Mouse (Mus musculus): Measurements from ENCODE around the gene Grb14. TPM values are rescaled to one million over a fixed set of nuclear protein-coding genes. Genes with fewer than 3 reads are reported as not detected.

Grb14 gene
- polyA plus RNA-seq (2015; fragmentation: Nextera tagmentation; extraction: Ambion mirVana) = 8.6 TPM in 2 replicates

- ATAC-seq (ENCODE audit: low FRiP score, low read depth) = no peak
- H3K4me2 ChIP-seq (replicated peaks) = no peak within 1 kb of the TSS
- peaks cover 13% of the 10 kb centered on the region for H3K27me3 ChIP-seq
- 76% methylated on average over 1 of the region's 1 CpGs for WGBS
- H3K4me3 ChIP-seq = no peak within 1 kb of the TSS
- no peaks in the 10 kb centered on the region for H3K36me3 ChIP-seq
- no peaks in the 10 kb centered on the region for H3K9me3 ChIP-seq
- no peak within 1 kb of the TSS for H3K9ac ChIP-seq
- H3K27ac ChIP-seq = no peak within 1 kb of the TSS
- H3K4me1 ChIP-seq = peaks cover 10% of the 10 kb centered on the region
These were observed at the start of gene Grb14 for GRCm38 (mm10) chr2:65024887-65025286. TSS of gene Grb14 (minus strand) at chr2:65024987.

- 69% methylated on average over 3 of the region's 3 CpGs for WGBS
- H3K4me1 ChIP-seq = no peaks in the 10 kb centered on the region
- no peaks in the 10 kb centered on the region for H3K9me3 ChIP-seq
- ATAC-seq (ENCODE audit: low FRiP score, low read depth) = no peak
- H3K27me3 ChIP-seq = no peaks in the 10 kb centered on the region
- H3K4me3 ChIP-seq = no peak overlapping the region
- H3K36me3 ChIP-seq = no peaks in the 10 kb centered on the region
- H3K4me2 ChIP-seq (replicated peaks) = no peak overlapping the region
- no peak overlapping the region for H3K27ac ChIP-seq
- H3K9ac ChIP-seq = no peak overlapping the region
These were observed 47.4 kb upstream of the Grb14 start for GRCm38 (mm10) chr2:65072205-65072604.

GRCm38 (mm10) chr2:65053764-65054163 is 29.0 kb upstream of the Grb14 start:
- H3K27ac ChIP-seq = no peak overlapping the region
- H3K4me1 ChIP-seq = no peaks in the 10 kb centered on the region
- no peaks in the 10 kb centered on the region for H3K36me3 ChIP-seq
- H3K9ac ChIP-seq = no peak overlapping the region
- no peaks in the 10 kb centered on the region for H3K27me3 ChIP-seq
- no peak for ATAC-seq (ENCODE audit: low FRiP score, low read depth)
- 97% methylated on average over 2 of the region's 2 CpGs for WGBS
- H3K9me3 ChIP-seq = no peaks in the 10 kb centered on the region
- no peak overlapping the region for H3K4me2 ChIP-seq (replicated peaks)
- H3K4me3 ChIP-seq = no peak overlapping the region

- Histone ChIP-seq H3K36me3 (no peaks in the 10 kb centered on the region), H3K9me3 (no peaks in the 10 kb centered on the region), H3K27ac (no peak overlapping the region), H3K27me3 (no peaks in the 10 kb centered on the region), H3K4me2 (replicated peaks) (no peak overlapping the region), H3K4me3 (no peak overlapping the region), H3K9ac (no peak overlapping the region), H3K4me1 (no peaks in the 10 kb centered on the region)
- no peak for ATAC-seq (ENCODE audit: low FRiP score, low read depth)
- 88% methylated on average over 6 of the region's 6 CpGs for WGBS
These were observed 27.6 kb upstream of the Grb14 start for GRCm38 (mm10) chr2:65052191-65053012.

GRCm38 (mm10) chr2:65050776-65051175 is 26.0 kb upstream of the Grb14 start:
- no peaks in the 10 kb centered on the region for H3K9me3 ChIP-seq
- no peaks in the 10 kb centered on the region for H3K4me1 ChIP-seq
- no peak overlapping the region for H3K4me3 ChIP-seq
- WGBS = 90% methylated on average over 3 of the region's 3 CpGs
- no peak for ATAC-seq (ENCODE audit: low FRiP score, low read depth)
- H3K27ac ChIP-seq = no peak overlapping the region
- no peak overlapping the region for H3K9ac ChIP-seq
- H3K27me3 ChIP-seq = no peaks in the 10 kb centered on the region
- no peak overlapping the region for H3K4me2 ChIP-seq (replicated peaks)
- H3K36me3 ChIP-seq = no peaks in the 10 kb centered on the region

GRCm38 (mm10) chr2:65048234-65049017 is 23.6 kb upstream of the Grb14 start:
- WGBS = 55% methylated on average over 6 of the region's 6 CpGs
- no peaks in the 10 kb centered on the region for H3K36me3 ChIP-seq
- H3K27ac ChIP-seq = no peak overlapping the region
- no peaks in the 10 kb centered on the region for H3K4me1 ChIP-seq
- no peak overlapping the region for H3K4me3 ChIP-seq
- ATAC-seq (ENCODE audit: low FRiP score, low read depth) = no peak
- H3K9me3 ChIP-seq = no peaks in the 10 kb centered on the region
- H3K27me3 ChIP-seq = no peaks in the 10 kb centered on the region
- no peak overlapping the region for H3K9ac ChIP-seq
- no peak overlapping the region for H3K4me2 ChIP-seq (replicated peaks)

- no peak overlapping the region for H3K4me3 ChIP-seq
- no peak overlapping the region for H3K4me2 ChIP-seq (replicated peaks)
- H3K9me3 ChIP-seq = no peaks in the 10 kb centered on the region
- no peaks in the 10 kb centered on the region for H3K4me1 ChIP-seq
- no peak for ATAC-seq (ENCODE audit: low FRiP score, low read depth)
- no peak overlapping the region for H3K27ac ChIP-seq
- no peak overlapping the region for H3K9ac ChIP-seq
- no peaks in the 10 kb centered on the region for H3K27me3 ChIP-seq
- H3K36me3 ChIP-seq = no peaks in the 10 kb centered on the region
- WGBS = 26% methylated on average over 4 of the region's 4 CpGs
These were observed 13.4 kb upstream of the Grb14 start for GRCm38 (mm10) chr2:65038164-65038563.

GRCm38 (mm10) chr2:65037546-65037945 is 12.8 kb upstream of the Grb14 start:
- H3K4me3 ChIP-seq = no peak overlapping the region
- H3K4me1 ChIP-seq = no peaks in the 10 kb centered on the region
- H3K9me3 ChIP-seq = no peaks in the 10 kb centered on the region
- H3K9ac ChIP-seq = no peak overlapping the region
- no peak overlapping the region for H3K4me2 ChIP-seq (replicated peaks)
- no peak overlapping the region for H3K27ac ChIP-seq
- no peaks in the 10 kb centered on the region for H3K27me3 ChIP-seq
- no peak for ATAC-seq (ENCODE audit: low FRiP score, low read depth)
- WGBS = 43% methylated on average over 8 of the region's 8 CpGs
- no peaks in the 10 kb centered on the region for H3K36me3 ChIP-seq

GRCm38 (mm10) chr2:65022363-65023240 is 2.2 kb downstream of the Grb14 start:
- peaks cover 10% of the 10 kb centered on the region for H3K4me1 ChIP-seq
- WGBS = under 1% methylated on average over 66 of the region's 71 CpGs
- peak overlapping the region; percentile 100 for H3K4me2 ChIP-seq (replicated peaks)
- peak overlapping the region; percentile 73 for H3K9ac ChIP-seq
- H3K9me3 ChIP-seq = no peaks in the 10 kb centered on the region
- no peaks in the 10 kb centered on the region for H3K36me3 ChIP-seq
- peaks cover 13% of the 10 kb centered on the region for H3K27me3 ChIP-seq
- no peak overlapping the region for H3K27ac ChIP-seq
- peak; percentile 90 for ATAC-seq (ENCODE audit: low FRiP score, low read depth)
- H3K4me3 ChIP-seq = peak overlapping the region; percentile 68

- peak overlapping the region; percentile 100 for H3K4me2 ChIP-seq (replicated peaks)
- peaks cover 13% of the 10 kb centered on the region for H3K27me3 ChIP-seq
- H3K9me3 ChIP-seq = no peaks in the 10 kb centered on the region
- peak overlapping the region; percentile 73 for H3K9ac ChIP-seq
- 7% methylated on average over 15 of the region's 15 CpGs for WGBS
- no peak overlapping the region for H3K27ac ChIP-seq
- peak overlapping the region; percentile 68 for H3K4me3 ChIP-seq
- H3K4me1 ChIP-seq = peaks cover 10% of the 10 kb centered on the region
- H3K36me3 ChIP-seq = no peaks in the 10 kb centered on the region
- ATAC-seq (ENCODE audit: low FRiP score, low read depth) = peak; percentile 39; the same call in 1 of the 2 replicates
These were observed 3.0 kb downstream of the Grb14 start for GRCm38 (mm10) chr2:65021691-65022362.

- Histone ChIP-seq H3K4me2 (replicated peaks) (no peak overlapping the region), H3K9me3 (no peaks in the 10 kb centered on the region), H3K9ac (no peak overlapping the region), H3K27me3 (peaks cover 13% of the 10 kb centered on the region), H3K27ac (no peak overlapping the region), H3K36me3 (no peaks in the 10 kb centered on the region), H3K4me3 (no peak overlapping the region), H3K4me1 (peaks cover 9% of the 10 kb centered on the region)
- WGBS = 90% methylated on average over 2 of the region's 2 CpGs
- ATAC-seq (ENCODE audit: low FRiP score, low read depth) = no peak
These were observed 7.4 kb downstream of the Grb14 start for GRCm38 (mm10) chr2:65017375-65017774.

All from limb, embryonic 13.5 days (tissue).